Mouse (Mus musculus) right cerebral cortex, postnatal 10 days (tissue): ENCODE measurements around the gene Cpt1a.

ENCODE experiments used
- DNase-seq, 2 experiments: peaks; one replicate each; pipeline ENCODE4 v3.0.0; 2021; ENCODE audit warnings: low spot score in 2 of 2

Gene Cpt1a

GRCm38 (mm10) chr19:3424214-3424613, 102.1 kb downstream of the Cpt1a start:
- DNase-seq = no peak

- DNase-seq = no peak
Measured at GRCm38 (mm10) chr19:3428057-3428830, 106.1 kb downstream of the Cpt1a start.

- no peak for DNase-seq
Measured at GRCm38 (mm10) chr19:3429156-3429816, 107.2 kb downstream of the Cpt1a start.

GRCm38 (mm10) chr19:3431066-3431465, 108.9 kb downstream of the Cpt1a start:
- no peak for DNase-seq

- DNase-seq = no peak
Measured at GRCm38 (mm10) chr19:3431969-3432368, 109.8 kb downstream of the Cpt1a start.

- no peak for DNase-seq
Measured at GRCm38 (mm10) chr19:3434124-3434523, 112.0 kb downstream of the Cpt1a start.

- no peak for DNase-seq
Measured at GRCm38 (mm10) chr19:3434641-3435040, 112.5 kb downstream of the Cpt1a start.
